Mouse (Mus musculus) lung, embryonic 16.5 days (tissue): ENCODE results near the gene Syde1. TPM values are rescaled to one million over a fixed set of nuclear protein-coding genes. Genes with fewer than 3 reads are reported as not detected.

Source experiments
- ATAC-seq: fragments of 200-750 bp; cut with Nextera tagmentation; 2 replicates; pipeline ENCODE4 v1.8.0; 2017; ENCODE audit warnings: low read depth, mild to moderate bottlenecking, moderate library complexity
- H3K27ac ChIP-seq: fragments of 300-500 bp; sonication (generic); 2 replicates; pipeline ENCODE4 v1.5.1; 2014; ENCODE audit warnings: mild to moderate bottlenecking, control low read depth, low read length
- H3K27me3 ChIP-seq: fragments of 300-500 bp; sonication (generic); 2 replicates; pipeline ENCODE4 v1.6.1; 2014; ENCODE audit warnings: low read depth, low read length, mixed read lengths; ENCODE audit not compliant: control insufficient read depth, insufficient read depth
- H3K36me3 ChIP-seq: fragments of 300-500 bp; sonication (generic); 2 replicates; pipeline ENCODE4 v1.6.1; 2014; ENCODE audit warnings: low read length; ENCODE audit not compliant: control insufficient read depth, insufficient read depth
- H3K4me1 ChIP-seq: fragments of 300-500 bp; sonication (generic); replicated peaks from 2 replicates; pipeline ENCODE4 v1.6.1; 2014; ENCODE audit warnings: low read length, mixed read lengths; ENCODE audit not compliant: control insufficient read depth, insufficient read depth
- H3K4me2 ChIP-seq: fragments of 300-500 bp; sonication (generic); 2 replicates; pipeline ENCODE4 v1.6.1; 2014; ENCODE audit warnings: low read depth, low read length, control low read depth
- H3K4me3 ChIP-seq: fragments of 300-500 bp; sonication (generic); 2 replicates; pipeline ENCODE4 v1.5.1; 2014; ENCODE audit warnings: mild to moderate bottlenecking, low read length, control low read depth
- H3K9ac ChIP-seq: fragments of 300-500 bp; sonication (generic); 2 replicates; pipeline ENCODE4 v1.6.1; 2014; ENCODE audit warnings: low read length, control low read depth
- H3K9me3 ChIP-seq: fragments of 300-500 bp; sonication (generic); 2 replicates; pipeline ENCODE4 v1.6.1; 2016; ENCODE audit warnings: low read length; ENCODE audit not compliant: control insufficient read depth
- WGBS: fragments of 180-500 bp; shearing (Covaris S2); extraction: QIAGEN DNeasy Blood & Tissue Kit; methylation state at CpG from one replicate; pipeline ENCODE4 v1.1.7; 2014; 5-methylcytosine and 5-hydroxymethylcytosine counted together
- polyA plus RNA-seq: library from polyadenylated mRNA; unstranded; fragments of >200 nt; fragmentation: Nextera tagmentation; extraction: Ambion mirVana; gene quantifications from 2 replicates; pipeline ENCODE4 v1.2.1, GENCODE M21; 2015

Syde1 gene
- polyA plus RNA-seq, 1 experiment from 2014 or later = 25.2 TPM

GRCm38 (mm10) chr10:78583347-78583746, 8.4 kb downstream of the Syde1 start:
- no peak for ATAC-seq
- Histone ChIP-seq H3K36me3 (peaks cover 40% of the 10 kb centered on the region), H3K4me2 (no peak overlapping the region), H3K27me3 (no peaks in the 10 kb centered on the region), H3K4me3 (no peak overlapping the region), H3K4me1 (no peaks in the 10 kb centered on the region), H3K9ac (no peak overlapping the region), H3K9me3 (no peaks in the 10 kb centered on the region), H3K27ac (no peak overlapping the region)
- 67% methylated on average over 9 of the region's 9 CpGs for WGBS

GRCm38 (mm10) chr10:78581121-78581520, 10.6 kb downstream of the Syde1 start:
- H3K27me3 ChIP-seq = no peaks in the 10 kb centered on the region
- WGBS = 87% methylated on average over 7 of the region's 7 CpGs
- H3K4me3 ChIP-seq = no peak overlapping the region
- no peaks in the 10 kb centered on the region for H3K9me3 ChIP-seq
- H3K4me2 ChIP-seq = no peak overlapping the region
- no peak overlapping the region for H3K27ac ChIP-seq
- H3K9ac ChIP-seq = no peak overlapping the region
- no peaks in the 10 kb centered on the region; the same call in 1 of the 2 replicates for H3K4me1 ChIP-seq
- no peak for ATAC-seq
- H3K36me3 ChIP-seq = peaks cover 27% of the 10 kb centered on the region

DNA sequence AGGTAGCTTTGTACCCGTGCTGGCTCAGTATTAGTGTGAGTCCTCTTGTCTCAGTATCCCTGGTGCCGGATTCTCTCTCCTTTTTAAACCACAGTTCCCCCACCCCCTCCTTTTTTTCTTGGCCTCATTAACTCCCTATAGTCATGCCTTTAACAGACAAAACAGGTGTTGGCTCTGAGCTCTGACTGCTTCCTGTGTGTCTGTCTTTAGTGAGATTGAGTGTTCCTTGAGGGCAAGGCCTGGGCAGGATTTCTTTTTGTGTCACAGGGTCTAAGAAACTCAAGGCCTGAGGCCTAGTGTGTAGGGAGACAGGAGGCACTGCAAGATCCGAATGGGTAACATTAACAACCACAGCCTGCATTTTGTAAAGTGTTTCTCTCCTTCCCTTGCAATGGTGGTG, 13.6 kb downstream of the Syde1 start:
- Histone ChIP-seq H3K9ac (no peak overlapping the region), H3K27ac (no peak overlapping the region), H3K27me3 (no peaks in the 10 kb centered on the region), H3K4me2 (no peak overlapping the region), H3K36me3 (peaks cover 5% of the 10 kb centered on the region; the same call in 1 of the 2 replicates), H3K4me1 (peaks cover 5% of the 10 kb centered on the region), H3K9me3 (no peaks in the 10 kb centered on the region), H3K4me3 (no peak overlapping the region)
- ATAC-seq = no peak
- 74% methylated on average over 3 of the region's 3 CpGs for whole genome bisulfite sequencing

- Histone ChIP-seq H3K27me3 (no peaks in the 10 kb centered on the region), H3K4me1 (peaks cover 5% of the 10 kb centered on the region), H3K27ac (no peak overlapping the region), H3K9me3 (no peaks in the 10 kb centered on the region), H3K4me3 (no peak overlapping the region), H3K9ac (no peak overlapping the region), H3K4me2 (no peak overlapping the region), H3K36me3 (peaks cover 3% of the 10 kb centered on the region; the same call in 1 of the 2 replicates)
- 91% methylated on average over 16 of the region's 16 CpGs for WGBS
- ATAC-seq = no peak
Measured at GRCm38 (mm10) chr10:78576435-78577184, 15.2 kb downstream of the Syde1 start.

- no peak overlapping the region for H3K27ac ChIP-seq
- ATAC-seq = no peak
Measured at GRCm38 (mm10) chr10:78575690-78576089, 16.1 kb downstream of the Syde1 start.

DNA sequence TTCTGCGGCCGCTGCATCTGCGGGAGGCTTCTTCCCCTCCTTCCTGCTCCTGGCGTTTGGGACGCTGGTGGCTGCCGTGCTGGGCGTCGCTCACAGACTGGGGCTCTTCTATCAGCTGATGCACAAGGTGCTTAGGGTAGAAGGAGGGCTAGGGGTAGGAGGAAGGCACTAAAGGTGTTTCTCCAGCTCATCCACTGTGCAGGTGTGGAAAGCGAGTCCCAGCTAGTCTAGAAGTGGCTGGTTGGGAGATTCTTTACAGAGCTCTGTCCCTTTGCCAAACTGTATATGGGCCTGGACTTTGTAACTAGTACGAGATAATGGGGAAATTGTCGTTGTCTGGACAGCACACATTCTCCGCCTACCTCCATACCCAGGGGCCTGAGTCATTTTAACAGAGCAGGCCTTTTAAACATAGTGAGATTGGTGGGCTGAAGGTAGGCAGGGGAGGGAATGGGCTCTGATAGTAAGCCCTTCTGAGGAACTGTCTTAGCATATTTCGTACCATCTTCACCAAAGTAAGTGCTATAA, 16.6 kb downstream of the Syde1 start:
- Histone ChIP-seq H3K27me3 (no peaks in the 10 kb centered on the region), H3K36me3 (no peaks in the 10 kb centered on the region), H3K27ac (peak overlapping the region; percentile 95), H3K4me2 (peak overlapping the region; percentile 71), H3K4me1 (peaks cover 5% of the 10 kb centered on the region), H3K9me3 (no peaks in the 10 kb centered on the region), H3K9ac (peak overlapping the region; percentile 80), H3K4me3 (peak overlapping the region; percentile 70)
- 11% methylated on average over 13 of the region's 13 CpGs for WGBS
- ATAC-seq = no peak; the same call in 1 of the 2 replicates

More at GRCm38 (mm10) chr10:78575690-78576089, 16.1 kb downstream of the Syde1 start:
- Histone ChIP-seq H3K36me3 (no peaks in the 10 kb centered on the region), H3K4me2 (peak overlapping the region; percentile 71), H3K27me3 (no peaks in the 10 kb centered on the region), H3K9ac (peak overlapping the region; percentile 80), H3K4me3 (peak overlapping the region; percentile 70; the same call in 1 of the 2 replicates), H3K9me3 (no peaks in the 10 kb centered on the region), H3K4me1 (peaks cover 5% of the 10 kb centered on the region)
- 56% methylated on average over 2 of the region's 2 CpGs for whole genome bisulfite sequencing

DNA sequence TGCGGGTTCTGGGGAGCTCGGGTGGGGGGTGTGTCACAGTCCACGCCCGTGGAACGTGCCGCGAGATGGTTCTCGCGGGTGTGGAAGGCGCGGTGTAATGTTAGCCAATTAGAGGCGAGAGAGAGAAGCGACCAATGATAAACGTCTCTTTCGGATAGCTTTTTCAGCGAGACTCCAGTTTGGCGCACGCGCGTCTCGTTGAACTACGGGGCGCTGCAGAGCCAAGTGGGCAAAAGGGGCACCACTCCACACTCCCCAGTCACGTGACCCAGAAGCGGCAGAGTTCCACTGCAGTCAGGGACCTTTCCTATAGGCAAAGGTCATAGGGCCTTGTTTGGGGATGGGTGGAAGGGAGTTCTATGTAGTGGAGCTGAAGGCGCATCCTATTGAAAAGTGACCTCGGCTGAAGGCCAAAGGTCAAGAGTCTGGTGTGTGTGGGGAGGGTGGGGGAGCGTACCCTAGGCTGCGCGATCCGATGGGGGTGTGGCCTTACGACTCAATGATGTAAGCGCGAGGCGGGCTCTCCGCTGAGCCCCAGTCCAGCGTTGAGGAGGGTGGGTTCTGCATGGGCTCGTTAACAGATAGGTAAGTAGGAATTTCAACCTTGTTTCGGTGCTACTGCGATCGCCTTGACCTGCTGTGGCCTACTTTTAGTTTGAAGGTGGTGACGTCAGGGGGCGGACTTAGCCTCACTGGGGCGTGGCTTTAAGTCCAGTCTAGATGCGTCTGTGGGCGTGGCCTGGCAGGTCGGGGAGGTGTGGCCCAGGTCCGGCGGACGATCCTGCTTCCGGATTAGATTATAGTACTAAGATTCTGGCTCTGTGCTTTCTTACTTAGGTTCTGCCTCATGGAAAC, 17.3 kb downstream of the Syde1 start, which contains the start of gene Ilvbl:
Gene Ilvbl, plus strand, starts transcription at position 97 of the 855 bp plus-strand sequence.
- Histone ChIP-seq H3K36me3 (no peaks in the 10 kb centered on the region), H3K27me3 (no peaks in the 10 kb centered on the region), H3K27ac (peak within 1 kb of the TSS; percentile 95), H3K9ac (peak within 1 kb of the TSS; percentile 80), H3K4me1 (peaks cover 5% of the 10 kb centered on the region), H3K4me3 (peak within 1 kb of the TSS; percentile 70), H3K4me2 (peak within 1 kb of the TSS; percentile 71), H3K9me3 (no peaks in the 10 kb centered on the region)
- ATAC-seq = peak; percentile 92
- WGBS = under 1% methylated on average over 51 of the region's 51 CpGs

DNA sequence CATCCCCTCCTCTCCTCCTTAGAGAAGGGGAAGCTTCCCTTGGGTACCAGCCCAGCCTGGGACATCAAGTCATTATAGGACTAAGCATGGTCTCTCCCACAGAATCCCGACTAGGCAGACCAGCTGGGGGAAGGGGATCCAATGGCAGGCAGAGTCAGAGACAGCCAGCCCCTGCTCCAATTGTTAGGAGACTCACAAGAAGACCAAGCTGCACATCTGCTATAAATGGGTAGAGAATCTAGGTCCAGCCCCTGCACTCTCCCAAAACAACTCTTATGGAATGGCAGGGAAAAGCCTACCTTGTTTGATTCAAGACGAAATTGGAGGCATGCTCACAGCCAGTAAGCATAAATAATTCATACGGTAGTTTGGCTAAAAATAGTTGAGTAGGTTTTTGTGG, 18.5 kb downstream of the Syde1 start:
- Histone ChIP-seq H3K4me1 (peaks cover 5% of the 10 kb centered on the region), H3K27me3 (no peaks in the 10 kb centered on the region), H3K9me3 (no peaks in the 10 kb centered on the region), H3K9ac (no peak overlapping the region), H3K27ac (no peak overlapping the region), H3K4me3 (no peak overlapping the region), H3K4me2 (no peak overlapping the region), H3K36me3 (no peaks in the 10 kb centered on the region)
- 75% methylated on average over 3 of the region's 3 CpGs for WGBS
- no peak for ATAC-seq

DNA sequence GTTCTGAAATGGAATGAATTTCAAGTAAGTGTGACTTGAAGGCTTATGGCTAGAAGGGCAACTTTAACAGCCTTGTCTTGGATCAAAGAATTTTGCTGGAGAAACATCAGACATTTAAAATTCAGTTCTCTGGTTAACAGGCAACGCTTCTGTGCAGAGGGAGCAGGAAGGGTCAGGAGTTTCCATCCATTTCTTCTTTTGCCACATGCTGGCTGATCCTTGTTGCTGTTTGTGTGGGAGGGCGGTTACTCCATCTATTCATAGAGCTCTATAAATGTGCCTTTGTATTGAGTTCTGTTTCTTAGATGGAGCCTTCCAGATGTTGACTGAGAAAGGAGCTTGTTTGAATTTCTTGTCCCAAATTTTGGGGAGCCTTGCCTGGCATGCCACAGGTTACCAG, 20.9 kb downstream of the Syde1 start:
- Histone ChIP-seq H3K4me1 (peaks cover 4% of the 10 kb centered on the region), H3K9me3 (no peaks in the 10 kb centered on the region), H3K36me3 (no peaks in the 10 kb centered on the region), H3K27me3 (no peaks in the 10 kb centered on the region), H3K4me2 (no peak overlapping the region), H3K4me3 (no peak overlapping the region), H3K27ac (no peak overlapping the region), H3K9ac (no peak overlapping the region)
- WGBS = 48% methylated on average over 2 of the region's 2 CpGs
- no peak for ATAC-seq
